Mouse (Mus musculus) hindbrain, embryonic 10.5 days (tissue): Measurements from ENCODE around the gene Tbca. TPM values are rescaled to one million over a fixed set of nuclear protein-coding genes. Genes with fewer than 3 reads are reported as not detected.
A peak's percentile ranks its signal among the peaks of the same experiment; 100 is the strongest.

ENCODE experiments used
- DNase-seq: peaks from one replicate; pipeline ENCODE4 v3.0.0-alpha.2; 2017; ENCODE audit warnings: low spot score
- H3K27ac ChIP-seq: fragments of 300-500 bp; sonication (generic); 2 replicates; pipeline ENCODE4 v1.5.1; 2016; ENCODE audit warnings: mild to moderate bottlenecking, moderate library complexity
- H3K27me3 ChIP-seq: fragments of 300-500 bp; sonication (generic); 2 replicates; pipeline ENCODE4 v1.6.1; 2016; ENCODE audit warnings: mild to moderate bottlenecking; ENCODE audit not compliant: poor library complexity, insufficient read depth, severe bottlenecking
- H3K36me3 ChIP-seq: fragments of 300-500 bp; sonication (generic); 2 replicates; pipeline ENCODE4 v1.6.1; 2016; ENCODE audit warnings: mild to moderate bottlenecking, moderate library complexity
- H3K4me1 ChIP-seq: fragments of 300-500 bp; sonication (generic); replicated peaks from 2 replicates; pipeline ENCODE4 v1.6.1; 2016; ENCODE audit warnings: mild to moderate bottlenecking
- H3K4me3 ChIP-seq: fragments of 300-500 bp; sonication (generic); 2 replicates; pipeline ENCODE4 v1.5.1; 2016; ENCODE audit warnings: mild to moderate bottlenecking, moderate library complexity
- H3K9me3 ChIP-seq: fragments of 300-500 bp; sonication (generic); 2 replicates; pipeline ENCODE4 v1.6.1; 2016; ENCODE audit warnings: mild to moderate bottlenecking, moderate library complexity
- WGBS: fragments of 180-500 bp; shearing (Covaris S2); methylation state at CpG from one replicate; pipeline ENCODE4 v1.1.7; 2016; 5-methylcytosine and 5-hydroxymethylcytosine counted together
- polyA plus RNA-seq: library from polyadenylated mRNA; unstranded; fragments of >200 nt; fragmentation: Nextera tagmentation; extraction: Ambion mirVana; gene quantifications from 2 replicates; pipeline ENCODE4 v1.2.1, GENCODE M21; 2016

Gene Tbca
- polyA plus RNA-seq, 1 experiment from 2014 or later: 228 TPM

- DNase-seq: peak; percentile 77
- peak within 1 kb of the TSS; percentile 53 for H3K27ac ChIP-seq
- H3K27me3 ChIP-seq: peaks cover 100% of the 10 kb centered on the region
- H3K9me3 ChIP-seq: no peaks in the 10 kb centered on the region
- no peaks in the 10 kb centered on the region for H3K36me3 ChIP-seq
- H3K4me1 ChIP-seq: peaks cover 19% of the 10 kb centered on the region
- H3K4me3 ChIP-seq: peak within 1 kb of the TSS; percentile 36
- WGBS: under 1% methylated on average over 30 of the region's 30 CpGs
Observed at GRCm38 (mm10) chr13:94875396-94875880, 86.7 kb downstream of the Tbca start, which contains the start of gene Otp. Gene Otp, plus strand, starts transcription at chr13:94875602.

GRCm38 (mm10) chr13:94876286-94877210, 87.8 kb downstream of the Tbca start:
- Histone ChIP-seq H3K9me3 (no peaks in the 10 kb centered on the region), H3K36me3 (no peaks in the 10 kb centered on the region), H3K4me3 (peak overlapping the region; percentile 23), H3K4me1 (peaks cover 16% of the 10 kb centered on the region), H3K27me3 (peaks cover 100% of the 10 kb centered on the region), H3K27ac (peak overlapping the region; percentile 43; the same call in 1 of the 2 replicates)
- peak; percentile 44 for DNase-seq
- WGBS: under 1% methylated on average over 30 of the region's 30 CpGs

DNA sequence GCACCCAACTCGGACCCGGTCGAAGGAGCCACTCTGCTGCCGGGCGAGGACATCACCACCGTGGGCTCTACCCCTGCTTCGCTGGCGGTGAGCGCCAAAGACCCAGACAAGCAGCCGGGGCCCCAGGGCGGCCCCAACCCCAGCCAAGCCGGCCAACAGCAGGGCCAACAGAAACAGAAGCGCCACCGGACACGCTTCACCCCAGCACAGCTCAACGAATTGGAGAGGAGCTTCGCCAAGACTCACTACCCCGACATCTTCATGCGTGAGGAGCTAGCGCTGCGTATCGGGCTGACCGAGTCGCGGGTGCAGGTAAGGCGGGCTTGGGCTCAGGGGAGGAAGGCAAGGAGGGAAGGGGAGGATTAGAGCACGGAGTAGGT, 88.5 kb downstream of the Tbca start:
- Histone ChIP-seq H3K4me3 (peak overlapping the region; percentile 23), H3K27me3 (peaks cover 100% of the 10 kb centered on the region), H3K4me1 (peaks cover 18% of the 10 kb centered on the region), H3K36me3 (no peaks in the 10 kb centered on the region), H3K9me3 (no peaks in the 10 kb centered on the region), H3K27ac (peak overlapping the region; percentile 43; the same call in 1 of the 2 replicates)
- DNase-seq: peak; percentile 43
- WGBS: under 1% methylated on average over 27 of the region's 27 CpGs

GRCm38 (mm10) chr13:94877991-94878745, 89.5 kb downstream of the Tbca start:
- Histone ChIP-seq H3K4me3 (no peak overlapping the region), H3K36me3 (no peaks in the 10 kb centered on the region), H3K9me3 (no peaks in the 10 kb centered on the region), H3K4me1 (peaks cover 25% of the 10 kb centered on the region), H3K27me3 (peaks cover 100% of the 10 kb centered on the region), H3K27ac (no peak overlapping the region)
- 11% methylated on average over 10 of the region's 10 CpGs for WGBS
- DNase-seq: no peak

- H3K36me3 ChIP-seq: no peaks in the 10 kb centered on the region
- H3K4me1 ChIP-seq: peaks cover 29% of the 10 kb centered on the region
- peak; percentile 37 for DNase-seq
- H3K27ac ChIP-seq: no peak overlapping the region
- WGBS: 2% methylated on average over 3 of the region's 3 CpGs
- H3K27me3 ChIP-seq: peaks cover 100% of the 10 kb centered on the region
- H3K4me3 ChIP-seq: no peak overlapping the region
- H3K9me3 ChIP-seq: no peaks in the 10 kb centered on the region
Observed at GRCm38 (mm10) chr13:94881201-94881600, 92.5 kb downstream of the Tbca start.

DNA sequence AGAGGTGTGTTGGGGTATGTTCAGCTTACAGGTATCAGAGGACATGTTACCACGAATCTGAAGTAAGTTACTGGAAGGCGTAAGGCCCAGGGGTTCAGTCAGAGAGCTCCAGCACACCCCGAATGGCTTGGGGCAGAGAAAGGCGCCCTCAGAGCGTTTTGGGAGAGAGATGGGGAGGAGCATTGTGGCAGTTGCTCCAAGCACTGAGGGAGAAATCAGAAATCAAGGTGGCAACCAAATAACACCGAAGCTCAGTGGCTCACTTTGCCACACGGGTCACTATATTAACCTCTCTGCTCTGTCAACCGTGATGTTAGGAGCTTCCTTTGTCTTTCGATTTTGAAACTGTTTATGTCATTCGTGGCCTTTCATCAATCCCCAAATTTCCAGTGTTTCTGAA, 93.5 kb downstream of the Tbca start:
- no peak overlapping the region for H3K27ac ChIP-seq
- WGBS: 2% methylated on average over 10 of the region's 10 CpGs
- no peaks in the 10 kb centered on the region for H3K36me3 ChIP-seq
- peak; percentile 21 for DNase-seq
- peaks cover 100% of the 10 kb centered on the region for H3K27me3 ChIP-seq
- H3K4me1 ChIP-seq: peaks cover 29% of the 10 kb centered on the region
- H3K4me3 ChIP-seq: peak overlapping the region; percentile 54; the same call in 1 of the 2 replicates
- no peaks in the 10 kb centered on the region for H3K9me3 ChIP-seq

DNA sequence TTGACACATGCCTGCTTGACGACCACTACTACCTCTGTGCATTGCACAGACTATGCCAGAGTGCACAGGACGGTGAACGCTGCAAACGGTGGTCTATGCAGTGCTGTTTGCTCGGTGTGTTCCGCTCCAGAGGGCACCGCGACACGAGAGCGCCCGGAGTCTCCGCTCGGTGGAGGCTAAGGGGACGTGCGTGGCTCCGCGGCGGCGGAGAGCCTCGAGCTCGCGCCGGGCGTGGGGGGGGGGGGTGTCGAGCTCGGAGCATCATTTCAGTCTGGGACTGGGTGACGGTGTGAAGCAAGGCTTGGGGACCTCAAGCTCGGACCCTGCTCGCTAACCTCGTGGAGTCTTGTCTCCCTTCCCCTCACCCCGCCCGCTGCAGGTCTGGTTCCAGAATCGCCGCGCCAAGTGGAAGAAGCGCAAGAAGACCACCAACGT, 94.0 kb downstream of the Tbca start:
- 0% methylated on average over 37 of the region's 37 CpGs for WGBS
- Histone ChIP-seq H3K27ac (peak overlapping the region; percentile 56), H3K4me3 (peak overlapping the region; percentile 54), H3K4me1 (peaks cover 29% of the 10 kb centered on the region), H3K9me3 (no peaks in the 10 kb centered on the region), H3K36me3 (no peaks in the 10 kb centered on the region), H3K27me3 (peaks cover 100% of the 10 kb centered on the region)
- no peak for DNase-seq

- DNase-seq: peak; percentile 68
- WGBS: 1% methylated on average over 94 of the region's 95 CpGs
- H3K4me3 ChIP-seq: peak overlapping the region; percentile 54
- H3K9me3 ChIP-seq: no peaks in the 10 kb centered on the region
- H3K4me1 ChIP-seq: peaks cover 29% of the 10 kb centered on the region
- peaks cover 100% of the 10 kb centered on the region for H3K27me3 ChIP-seq
- H3K27ac ChIP-seq: peak overlapping the region; percentile 56
- H3K36me3 ChIP-seq: no peaks in the 10 kb centered on the region
Observed at GRCm38 (mm10) chr13:94883163-94883965, 94.7 kb downstream of the Tbca start.

DNA sequence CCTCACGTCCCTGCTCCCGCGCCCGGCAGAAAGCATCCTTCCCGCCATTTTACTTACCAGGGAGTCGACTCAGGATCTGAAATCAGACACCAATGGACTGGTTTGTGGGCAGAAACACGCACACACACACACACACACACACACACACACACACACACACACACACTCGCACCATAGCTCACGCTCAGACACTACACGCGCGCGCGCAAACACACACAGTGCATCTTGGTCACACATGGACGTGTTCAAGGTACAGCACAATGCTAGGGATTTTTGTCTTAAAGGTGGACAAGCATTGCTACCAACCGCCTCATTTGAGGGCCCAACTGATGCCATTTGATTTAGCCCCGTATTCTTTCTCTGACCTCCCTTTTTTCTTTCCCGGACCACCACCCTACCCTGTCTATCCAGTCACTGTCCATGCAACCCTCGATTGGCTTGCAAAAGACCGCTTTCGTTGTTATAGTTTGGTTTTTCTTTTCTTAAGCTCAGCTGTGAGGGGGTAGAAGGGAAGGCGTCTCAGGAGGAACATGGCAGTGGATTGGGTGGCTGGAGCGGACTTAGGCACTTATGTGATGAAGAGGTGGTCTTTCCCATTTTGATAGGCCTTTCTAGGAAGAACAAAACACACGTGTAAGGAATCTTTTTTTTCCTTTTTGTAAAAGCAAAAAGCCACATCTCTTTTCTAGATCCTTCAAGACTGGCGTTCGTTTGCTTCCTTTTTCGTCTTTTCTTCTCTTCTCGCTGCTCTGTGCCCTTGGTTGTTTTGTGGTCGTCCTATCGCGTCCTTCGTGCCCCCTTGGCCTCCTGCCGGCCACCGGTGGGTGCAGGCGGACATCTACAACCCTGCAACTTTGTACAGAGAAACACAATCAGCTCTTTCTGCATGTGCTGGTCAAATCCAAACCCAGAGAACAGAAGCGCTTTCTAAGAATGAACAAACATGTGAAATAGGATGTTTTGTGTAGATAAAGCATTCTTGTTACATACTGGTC, 95.6 kb downstream of the Tbca start:
- DNase-seq: peak; percentile 69
- H3K27ac ChIP-seq: peak overlapping the region; percentile 56
- H3K9me3 ChIP-seq: no peaks in the 10 kb centered on the region
- WGBS: under 1% methylated on average over 36 of the region's 36 CpGs
- peaks cover 100% of the 10 kb centered on the region for H3K27me3 ChIP-seq
- peak overlapping the region; percentile 54 for H3K4me3 ChIP-seq
- H3K4me1 ChIP-seq: peaks cover 29% of the 10 kb centered on the region
- no peaks in the 10 kb centered on the region for H3K36me3 ChIP-seq

GRCm38 (mm10) chr13:94885291-94886235, 96.9 kb downstream of the Tbca start:
- H3K27me3 ChIP-seq: peaks cover 100% of the 10 kb centered on the region
- no peaks in the 10 kb centered on the region for H3K36me3 ChIP-seq
- H3K4me3 ChIP-seq: peak overlapping the region; percentile 30
- H3K9me3 ChIP-seq: no peaks in the 10 kb centered on the region
- H3K4me1 ChIP-seq: peaks cover 29% of the 10 kb centered on the region
- WGBS: 2% methylated on average over 81 of the region's 81 CpGs
- DNase-seq: peak; percentile 58
- no peak overlapping the region for H3K27ac ChIP-seq
